Mouse (Mus musculus) limb, embryonic 14.5 days (tissue): ENCODE measurements at regions not wholly inside any gene's neighbourhood (a gene's known extent, or its start where the extent isn't known, plus 50 kb on each side); places are given as distances from the start of the nearest gene placed in this dataset.

Experiments
- ATAC-seq: fragments of 200-750 bp; cut with Nextera tagmentation; 2 replicates; pipeline ENCODE4 v1.8.0; 2017; ENCODE audit warnings: low read depth, moderate number of reproducible peaks, moderate TSS enrichment; ENCODE audit not compliant: low FRiP score
- DNase-seq: peaks from one replicate; pipeline ENCODE4 v3.0.0-alpha.2; 2015; ENCODE audit warnings: low spot score
- H3K27ac ChIP-seq: fragments of 300-500 bp; sonication (generic); replicated peaks from 2 replicates; pipeline ENCODE4 v1.5.1; 2014; ENCODE audit warnings: low read depth, mild to moderate bottlenecking, low read length, moderate library complexity, mixed read lengths
- H3K27me3 ChIP-seq: fragments of 300-500 bp; sonication (generic); 2 replicates; pipeline ENCODE4 v1.6.1; 2014; ENCODE audit warnings: low read length, mixed read lengths; ENCODE audit not compliant: control insufficient read depth, insufficient read depth
- H3K36me3 ChIP-seq: fragments of 300-500 bp; sonication (generic); 2 replicates; pipeline ENCODE4 v1.6.1; 2014; ENCODE audit warnings: mild to moderate bottlenecking, low read length, moderate library complexity, mixed read lengths; ENCODE audit not compliant: control insufficient read depth, insufficient read depth
- H3K4me1 ChIP-seq: fragments of 300-500 bp; sonication (generic); 2 replicates; pipeline ENCODE4 v1.6.1; 2014; ENCODE audit warnings: antibody characterized with exemption, low read length, mixed read lengths; ENCODE audit not compliant: control insufficient read depth, insufficient read depth
- H3K4me2 ChIP-seq: fragments of 300-500 bp; sonication (generic); replicated peaks from 2 replicates; pipeline ENCODE4 v1.6.1; 2014; ENCODE audit warnings: low read depth, mild to moderate bottlenecking, low read length, moderate library complexity; ENCODE audit not compliant: severe bottlenecking
- H3K4me3 ChIP-seq: fragments of 300-500 bp; sonication (generic); replicated peaks from 2 replicates; pipeline ENCODE4 v1.5.1; 2014; ENCODE audit warnings: low read length
- H3K9ac ChIP-seq: fragments of 300-500 bp; sonication (generic); 2 replicates; pipeline ENCODE4 v1.6.1; 2014; ENCODE audit warnings: mild to moderate bottlenecking, low read depth, low read length, moderate library complexity; ENCODE audit not compliant: severe bottlenecking
- H3K9me3 ChIP-seq: fragments of 300-500 bp; sonication (generic); 2 replicates; pipeline ENCODE4 v1.6.1; 2016; ENCODE audit warnings: low read length; ENCODE audit not compliant: control insufficient read depth
- POLR2A ChIP-seq: fragments of 200-500 bp; IDR thresholded peaks from 2 replicates; pipeline ENCODE4 v1.8.0; 2012; ENCODE audit warnings: inconsistent platforms, mild to moderate bottlenecking, moderate library complexity, borderline replicate concordance; ENCODE audit not compliant: insufficient read depth, insufficient read length; ENCODE audit errors: extremely low read depth
- WGBS: fragments of 180-500 bp; shearing (Covaris S2); extraction: QIAGEN DNeasy Blood & Tissue Kit; methylation state at CpG from one replicate; pipeline ENCODE4 v1.1.7; 2014; 5-methylcytosine and 5-hydroxymethylcytosine counted together

GRCm38 (mm10) chr10:31076948-31077347, 234.3 kb upstream of the Hey2 start:
- no peak for ATAC-seq
- DNase-seq = no peak

DNA sequence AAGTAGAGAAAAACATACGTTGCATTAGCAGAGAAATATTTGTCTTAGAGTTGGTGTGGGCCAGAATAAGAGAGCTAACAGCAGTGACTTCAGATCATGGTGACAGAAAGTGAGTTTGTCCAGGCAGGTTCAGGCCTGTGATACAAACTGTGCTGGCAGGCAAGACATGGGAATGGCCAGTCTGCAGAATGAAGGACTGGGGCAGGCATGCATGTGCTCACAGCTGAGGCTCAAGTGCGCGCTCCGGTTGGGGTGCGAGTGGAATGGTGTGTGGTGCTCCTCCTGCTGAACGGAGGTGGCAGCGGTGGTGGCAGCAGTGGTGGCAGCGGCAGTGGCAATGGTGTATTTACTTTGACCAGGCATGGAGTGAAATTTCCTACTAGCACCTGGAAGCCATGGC, 233.8 kb upstream of the Hey2 start:
- no peak overlapping the region for H3K9ac ChIP-seq
- H3K4me1 ChIP-seq = no peaks in the 10 kb centered on the region
- TF ChIP-seq POLR2A = no peak
- H3K9me3 ChIP-seq = no peaks in the 10 kb centered on the region
- H3K36me3 ChIP-seq = no peaks in the 10 kb centered on the region
- no peak overlapping the region for H3K4me3 ChIP-seq
- 68% methylated on average over 8 of the region's 8 CpGs for WGBS
- ATAC-seq = no peak
- DNase-seq = no peak
- no peak overlapping the region for H3K4me2 ChIP-seq
- no peaks in the 10 kb centered on the region for H3K27me3 ChIP-seq
- no peak overlapping the region for H3K27ac ChIP-seq

More at GRCm38 (mm10) chr10:31076948-31077347, 234.3 kb upstream of the Hey2 start:
- WGBS = 28% methylated on average over 4 of the region's 4 CpGs
- H3K27me3 ChIP-seq = no peaks in the 10 kb centered on the region
- no peak overlapping the region for H3K4me2 ChIP-seq
- no peaks in the 10 kb centered on the region for H3K9me3 ChIP-seq
- no peaks in the 10 kb centered on the region for H3K36me3 ChIP-seq
- H3K27ac ChIP-seq = no peak overlapping the region
- no peak for TF ChIP-seq POLR2A
- no peak overlapping the region for H3K4me3 ChIP-seq
- no peak overlapping the region for H3K9ac ChIP-seq
- H3K4me1 ChIP-seq = no peaks in the 10 kb centered on the region

GRCm38 (mm10) chr10:31074004-31074645, 231.5 kb upstream of the Hey2 start:
- WGBS = 56% methylated on average over 4 of the region's 4 CpGs
- Histone ChIP-seq H3K9ac (no peak overlapping the region), H3K4me3 (no peak overlapping the region), H3K36me3 (no peaks in the 10 kb centered on the region), H3K4me2 (no peak overlapping the region), H3K27ac (no peak overlapping the region), H3K27me3 (no peaks in the 10 kb centered on the region), H3K4me1 (no peaks in the 10 kb centered on the region), H3K9me3 (no peaks in the 10 kb centered on the region)
- DNase-seq (no peak), ATAC-seq (no peak)
- TF ChIP-seq POLR2A = no peak

GRCm38 (mm10) chr10:31068668-31069223, 226.1 kb upstream of the Hey2 start:
- DNase-seq (no peak), ATAC-seq (no peak)
- Histone ChIP-seq H3K27me3 (no peaks in the 10 kb centered on the region), H3K4me3 (no peak overlapping the region), H3K9me3 (no peaks in the 10 kb centered on the region), H3K4me1 (no peaks in the 10 kb centered on the region), H3K9ac (no peak overlapping the region), H3K36me3 (no peaks in the 10 kb centered on the region), H3K27ac (no peak overlapping the region), H3K4me2 (no peak overlapping the region)
- TF ChIP-seq POLR2A = no peak

- H3K4me2 ChIP-seq = no peak overlapping the region
- no peak overlapping the region for H3K9ac ChIP-seq
- H3K27ac ChIP-seq = no peak overlapping the region
- 34% methylated on average over 2 of the region's 2 CpGs for WGBS
- no peak overlapping the region for H3K4me3 ChIP-seq
- ATAC-seq (no peak), DNase-seq (no peak)
- no peaks in the 10 kb centered on the region for H3K9me3 ChIP-seq
- H3K4me1 ChIP-seq = no peaks in the 10 kb centered on the region
- no peaks in the 10 kb centered on the region for H3K27me3 ChIP-seq
- H3K36me3 ChIP-seq = no peaks in the 10 kb centered on the region
- TF ChIP-seq POLR2A = no peak
These were observed 220.1 kb upstream of the Hey2 start for GRCm38 (mm10) chr10:31062732-31063131.
